Mouse (Mus musculus) MEL (cell line): ENCODE results near the gene Ifitm10. TPM values are rescaled to one million over a fixed set of nuclear protein-coding genes. Genes with fewer than 3 reads are reported as not detected.

Experiments
- DNase-seq: peaks from one replicate; pipeline ENCODE4 v3.0.0; 2011; ENCODE audit warnings: low read depth, low spot score
- H3K27ac ChIP-seq: 2 replicates; pipeline ENCODE4 v1.5.1; 2012; ENCODE audit warnings: low read depth, mild to moderate bottlenecking, control low read depth, low read length, moderate library complexity; ENCODE audit not compliant: control insufficient read depth
- H3K27me3 ChIP-seq, 2 experiments: fragments of 150-350 bp in 1 of 2; sonication (generic) in 1 of 2; 2 replicates each; pipeline ENCODE4 v1.6.1; 2012; ENCODE audit warnings: low read length in 2 of 2, mild to moderate bottlenecking in 2 of 2, improper control_type of control experiment in 1 of 2, moderate library complexity in 1 of 2; ENCODE audit not compliant: insufficient read depth in 2 of 2, control insufficient read depth in 1 of 2
- H3K36me3 ChIP-seq, 2 experiments: 2 replicates each; pipeline ENCODE4 v1.6.1; 2012 to 2014; ENCODE audit warnings: low read length in 2 of 2, improper control_type of control experiment in 1 of 2, inconsistent platforms in 1 of 2, mild to moderate bottlenecking in 1 of 2; ENCODE audit not compliant: insufficient read depth in 2 of 2, control insufficient read depth in 1 of 2
- H3K4me1 ChIP-seq, 2 experiments: fragments of 150-350 bp in 1 of 2; sonication (generic) in 1 of 2; 2 replicates each; pipeline ENCODE4 v1.6.1; 2012; ENCODE audit warnings: low read length in 2 of 2, improper control_type of control experiment in 1 of 2, mild to moderate bottlenecking in 1 of 2; ENCODE audit not compliant: insufficient read depth in 2 of 2, control insufficient read depth in 1 of 2
- H3K4me3 ChIP-seq, 2 experiments: fragments of 150-350 bp in 1 of 2; sonication (generic) in 1 of 2; 2 replicates each; pipeline ENCODE4 v1.5.1; 2012; ENCODE audit warnings: low read depth in 2 of 2, low read length in 2 of 2, mild to moderate bottlenecking in 2 of 2, moderate library complexity in 2 of 2, control low read depth in 1 of 2, improper control_type of control experiment in 1 of 2; ENCODE audit not compliant: control insufficient read depth in 1 of 2, insufficient read depth in 1 of 2
- H3K79me2 ChIP-seq: 2 replicates; pipeline ENCODE4 v1.6.1; 2012; ENCODE audit warnings: mild to moderate bottlenecking, low read length, moderate library complexity; ENCODE audit not compliant: control insufficient read depth, poor library complexity, insufficient read depth
- H3K9ac ChIP-seq: 2 replicates; pipeline ENCODE4 v1.6.1; 2012; ENCODE audit warnings: low read depth, mild to moderate bottlenecking, control low read depth, low read length, moderate library complexity; ENCODE audit not compliant: control insufficient read depth, poor library complexity, severe bottlenecking
- H3K9me3 ChIP-seq: fragments of 150-350 bp; sonication (generic); replicated peaks from 2 replicates; pipeline ENCODE4 v1.6.1; 2012; ENCODE audit warnings: mild to moderate bottlenecking, low read length, improper control_type of control experiment, moderate library complexity; ENCODE audit not compliant: insufficient read depth
- BHLHE40 ChIP-seq: IDR thresholded peaks from 2 replicates; pipeline ENCODE4 v1.6.1; 2012; ENCODE audit warnings: low read depth, mild to moderate bottlenecking, inconsistent platforms, low read length, improper control_type of control experiment, borderline replicate concordance
- CHD1 ChIP-seq: IDR thresholded peaks from 2 replicates; pipeline ENCODE4 v1.6.1; 2012; ENCODE audit warnings: low read depth, mild to moderate bottlenecking, inconsistent platforms, low read length, improper control_type of control experiment
- ELF1 ChIP-seq: IDR thresholded peaks from 2 replicates; pipeline ENCODE4 v1.6.1; 2014; ENCODE audit warnings: low read depth, mild to moderate bottlenecking, inconsistent platforms, low read length, improper control_type of control experiment, moderate library complexity
- GATA1 ChIP-seq: IDR thresholded peaks from 2 replicates; pipeline ENCODE4 v1.6.1; 2011; ENCODE audit warnings: low read depth, low read length, improper control_type of control experiment
- JUND ChIP-seq: IDR thresholded peaks from 2 replicates; pipeline ENCODE4 v1.6.1; 2011; ENCODE audit warnings: low read depth, mild to moderate bottlenecking, improper control_type of control experiment, low read length
- KAT2A ChIP-seq: conservative IDR thresholded peaks from 2 replicates; pipeline ENCODE4 v1.6.1; 2012; ENCODE audit warnings: low read depth, low read length, improper control_type of control experiment, inconsistent platforms
- MAFK ChIP-seq: IDR thresholded peaks from 2 replicates; pipeline ENCODE4 v1.6.1; 2011; ENCODE audit warnings: low read depth, mild to moderate bottlenecking, low read length, improper control_type of control experiment, borderline replicate concordance
- MEF2A ChIP-seq: IDR thresholded peaks from 2 replicates; pipeline ENCODE4 v1.6.1; 2014; ENCODE audit warnings: low read depth, mild to moderate bottlenecking, inconsistent platforms, low read length, improper control_type of control experiment; ENCODE audit not compliant: poor library complexity, insufficient replicate concordance, severe bottlenecking; ENCODE audit errors: extremely low read depth
- MYB ChIP-seq: IDR thresholded peaks from 2 replicates; pipeline ENCODE4 v1.6.1; 2011; ENCODE audit warnings: mild to moderate bottlenecking, low read depth, low read length, improper control_type of control experiment
- MYC ChIP-seq: IDR thresholded peaks from 2 replicates; pipeline ENCODE4 v1.6.1; 2011; ENCODE audit warnings: low read depth, mild to moderate bottlenecking, low read length, improper control_type of control experiment, moderate library complexity
- NELFE ChIP-seq: IDR thresholded peaks from 2 replicates; pipeline ENCODE4 v1.6.1; 2011; ENCODE audit warnings: low read depth, low read length, improper control_type of control experiment
- SMC3 ChIP-seq: IDR thresholded peaks from 2 replicates; pipeline ENCODE4 v1.6.1; 2011; ENCODE audit warnings: low read depth, low read length, improper control_type of control experiment
- TAL1 ChIP-seq: IDR thresholded peaks from 2 replicates; pipeline ENCODE4 v1.6.1; 2012; ENCODE audit warnings: mild to moderate bottlenecking, inconsistent platforms, low read length, moderate library complexity, mixed read lengths
- TCF12 ChIP-seq: IDR thresholded peaks from 2 replicates; pipeline ENCODE4 v1.6.1; 2014; ENCODE audit warnings: low read depth, mild to moderate bottlenecking, inconsistent platforms, low read length, improper control_type of control experiment, moderate library complexity
- UBTF ChIP-seq: IDR thresholded peaks from 2 replicates; pipeline ENCODE4 v1.6.1; 2012; ENCODE audit warnings: low read depth, mild to moderate bottlenecking, inconsistent platforms, low read length, improper control_type of control experiment, moderate library complexity, borderline replicate concordance; ENCODE audit not compliant: insufficient read depth
- USF1 ChIP-seq: IDR thresholded peaks from 2 replicates; pipeline ENCODE4 v1.6.1; 2014; ENCODE audit warnings: low read depth, mild to moderate bottlenecking, inconsistent platforms, low read length, improper control_type of control experiment, moderate library complexity
- ZC3H11A ChIP-seq: IDR thresholded peaks from 2 replicates; pipeline ENCODE4 v1.6.1; 2012; ENCODE audit warnings: low read depth, mild to moderate bottlenecking, inconsistent platforms, low read length, improper control_type of control experiment
- ZNF384 ChIP-seq: IDR thresholded peaks from 2 replicates; pipeline ENCODE4 v1.6.1; 2012; ENCODE audit warnings: low read depth, mild to moderate bottlenecking, inconsistent platforms, low read length, improper control_type of control experiment
- polyA plus RNA-seq, 2 experiments: library from polyadenylated mRNA; stranded (reverse) in 1 of 2; unstranded in 1 of 2; fragments of >175 nt in 1 of 2; fragments of >200 nt in 1 of 2; gene quantifications; 2 replicates each; pipeline versions ENCODE4 v1.2.1 to v1.2.4; 2012; ENCODE audit warnings: low replicate concordance in 2 of 2, low read depth in 1 of 2; ENCODE audit not compliant: insufficient read length in 2 of 2, insufficient read depth in 1 of 2, missing spikeins in 1 of 2
- total RNA-seq: library from RNA; depleted of rRNA; stranded (reverse); fragments of 300-350 nt; gene quantifications from 2 replicates; pipeline ENCODE4 v1.2.3, GENCODE M21; 2012

Gene Ifitm10
- total and polyA plus RNA-seq, 3 experiments: 0.21 TPM; not detected in 2

GRCm38 (mm10) chr7:142389961-142390650 lies 16.6 kb upstream of the Ifitm10 start:
- Histone ChIP-seq H3K9me3 (no peaks in the 10 kb centered on the region), H3K27ac (no peak overlapping the region), H3K4me1 (peaks cover 22 to 49% of the 10 kb centered on the region in 2 experiments)

GRCm38 (mm10) chr7:142388740-142389139 lies 15.2 kb upstream of the Ifitm10 start:
- Histone ChIP-seq H3K9ac (no peak overlapping the region), H3K36me3 (peaks cover 2 to 9% of the 10 kb centered on the region in 2 experiments), H3K9me3 (no peaks in the 10 kb centered on the region), H3K27me3 (no peaks in the 10 kb centered on the region), H3K79me2 (peaks cover 21% of the 10 kb centered on the region), H3K4me1 (peaks cover 9 to 35% of the 10 kb centered on the region in 2 experiments), H3K4me3 (no peak overlapping the region), H3K27ac (no peak overlapping the region)
- no peak for DNase-seq
- TF ChIP-seq MAFK (no peak), SMC3 (no peak), CHD1 (no peak), NELFE (no peak), BHLHE40 (no peak), TCF12 (no peak), JUND (no peak), ZC3H11A (no peak), ELF1 (no peak), GATA1 (no peak), ZNF384 (no peak)

More at GRCm38 (mm10) chr7:142389961-142390650, 16.6 kb upstream of the Ifitm10 start:
- peaks cover 21% of the 10 kb centered on the region for H3K79me2 ChIP-seq
- H3K4me3 ChIP-seq: no peak overlapping the region
- H3K36me3 ChIP-seq: peaks cover 0 to 22% of the 10 kb centered on the region in 2 experiments
- H3K9ac ChIP-seq: no peak overlapping the region
- TF ChIP-seq KAT2A: no peak
- no peak for TF ChIP-seq MAFK
- TF ChIP-seq UBTF: no peak
- no peak for TF ChIP-seq MYB
- no peak for TF ChIP-seq MYC
- TF ChIP-seq MEF2A: no peak
- no peak for TF ChIP-seq JUND
- no peak for TF ChIP-seq TCF12
- TF ChIP-seq USF1: no peak
- TF ChIP-seq ZNF384: no peak
- no peak for TF ChIP-seq TAL1
- DNase-seq: peak; percentile 29
- H3K27me3 ChIP-seq: no peaks in the 10 kb centered on the region
